Mouse (Mus musculus) adrenal gland, adult 2 months (tissue): ENCODE measurements around the gene Ntrk3. TPM values are rescaled to one million over a fixed set of nuclear protein-coding genes. Genes with fewer than 3 reads are reported as not detected.

Experiments
- DNase-seq: peaks from one replicate; pipeline ENCODE4 v3.0.0; 2021
- polyA plus RNA-seq: library from polyadenylated mRNA; depleted of rRNA; stranded (reverse); fragments of >200 nt; gene quantifications from 2 replicates; pipeline ENCODE4 v1.2.3, GENCODE M21; 2012
- total RNA-seq, 2 experiments: library from RNA; stranded (reverse); gene quantifications; 2 replicates each; pipeline ENCODE4 v1.2.3; 2021

Ntrk3 gene
- total and polyA plus RNA-seq, 3 experiments, result 22.5 to 25.6 (median 23.5) TPM

DNA sequence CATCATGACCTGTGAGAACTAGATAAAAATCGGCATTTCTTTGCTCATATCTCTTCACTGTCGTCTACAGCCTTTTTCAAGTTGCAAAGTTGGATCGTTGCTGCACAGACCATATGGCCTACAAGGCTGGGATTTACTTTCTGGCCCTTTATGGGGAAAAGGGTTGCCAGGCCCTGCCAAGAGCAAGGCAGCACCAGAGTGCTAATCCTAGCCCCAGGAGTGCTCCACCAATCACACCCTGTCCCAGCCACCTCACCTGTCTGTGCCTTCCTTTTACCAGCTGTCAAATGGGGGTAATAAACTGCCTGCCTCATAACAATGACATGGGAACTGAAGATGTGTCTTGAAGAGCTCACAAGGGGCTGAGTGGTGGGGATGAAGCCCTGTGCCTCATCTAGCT is 218.1 kb downstream of the Ntrk3 start:
- no peak for DNase-seq

- peak; percentile 23 for DNase-seq
Observed at GRCm38 (mm10) chr7:78518760-78519363, 218.9 kb downstream of the Ntrk3 start.

GRCm38 (mm10) chr7:78515042-78515609 is 222.7 kb downstream of the Ntrk3 start:
- DNase-seq, result no peak

DNA sequence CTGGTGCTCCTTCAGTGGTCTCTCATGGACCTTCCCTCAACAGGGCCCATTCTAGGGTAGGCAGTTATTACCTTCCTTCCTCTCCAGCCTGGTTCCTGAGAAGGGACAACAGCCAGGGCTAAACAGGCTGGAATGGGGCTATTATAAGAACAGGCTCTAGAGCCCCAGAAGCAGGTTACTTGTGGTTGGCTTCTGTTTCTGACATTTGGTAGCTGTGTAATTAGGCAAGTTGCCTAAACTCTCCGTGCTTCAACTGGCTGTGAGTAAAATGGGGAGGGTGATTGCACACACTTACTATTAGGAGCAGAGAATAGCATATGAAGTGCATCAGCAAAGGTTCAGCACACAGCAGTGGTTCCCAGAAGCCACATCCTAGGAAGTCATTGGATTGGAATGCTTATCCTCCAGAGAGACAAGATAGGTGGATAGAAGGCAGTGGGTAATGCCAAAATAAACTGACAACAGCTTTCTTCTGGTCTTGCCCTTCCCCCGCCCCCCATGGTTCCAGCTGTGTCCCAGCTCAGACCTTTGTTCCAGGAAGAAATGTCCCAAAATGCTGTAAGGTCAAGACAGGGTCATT is 230.7 kb downstream of the Ntrk3 start:
- no peak for DNase-seq

DNA sequence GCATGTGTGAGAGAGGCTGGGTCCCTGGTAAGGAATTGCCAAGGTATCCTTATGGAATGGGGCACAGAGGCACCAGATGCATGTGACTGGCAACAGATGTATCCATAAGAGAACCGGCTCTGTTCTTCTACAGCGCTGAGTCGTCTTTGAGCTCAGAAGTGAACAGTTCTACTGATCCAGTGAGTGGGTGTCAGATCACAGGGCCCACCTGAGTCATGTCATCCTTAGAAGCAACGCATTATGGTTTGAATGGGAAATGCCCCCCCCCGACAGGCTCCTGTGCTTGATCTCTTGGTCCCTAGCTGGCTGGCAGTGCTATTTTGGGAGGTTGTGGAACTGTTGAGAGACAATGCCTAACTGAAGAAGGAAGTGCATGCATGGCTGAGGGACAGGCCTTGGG is 236.9 kb downstream of the Ntrk3 start:
- DNase-seq, result no peak

GRCm38 (mm10) chr7:78499970-78500369 is 237.8 kb downstream of the Ntrk3 start:
- DNase-seq, result no peak

DNA sequence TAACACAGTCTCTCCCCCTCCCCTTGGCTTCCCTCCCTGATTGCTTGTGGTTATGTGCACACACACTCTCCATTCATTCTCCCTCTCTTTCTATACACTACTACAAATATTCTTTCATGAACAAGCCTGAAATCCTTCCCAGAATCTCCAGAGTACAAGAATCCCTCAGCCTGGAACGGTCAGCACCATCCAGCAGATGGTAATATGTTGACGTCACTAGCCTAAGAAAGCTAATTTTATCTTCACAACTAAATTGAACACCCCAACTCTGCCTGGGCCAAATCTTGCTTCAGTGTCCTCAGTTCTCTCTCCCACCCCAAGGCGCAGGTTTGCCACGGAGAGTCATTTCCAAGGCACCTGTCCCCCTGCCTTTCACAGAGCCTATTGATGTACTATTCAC is 239.5 kb downstream of the Ntrk3 start:
- no peak for DNase-seq

DNA sequence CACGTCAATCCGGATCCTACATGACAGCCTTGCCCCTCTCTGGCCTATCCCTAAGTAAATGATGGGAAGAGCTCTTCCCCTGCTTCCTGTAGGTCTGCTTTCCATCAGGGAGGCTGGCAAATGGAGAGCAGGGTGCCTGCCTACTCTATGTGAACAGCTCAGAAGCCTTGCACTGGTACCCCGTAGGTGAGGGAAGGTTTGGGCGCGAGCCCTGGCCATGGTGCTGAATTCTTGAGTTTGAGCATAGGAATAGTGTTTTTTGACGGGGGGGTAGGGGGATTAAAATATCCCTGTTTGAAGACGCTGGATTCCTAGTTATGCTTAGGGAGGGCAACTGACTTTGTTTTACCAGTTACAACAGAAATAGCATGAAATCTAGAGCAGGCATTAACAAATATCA is 240.0 kb downstream of the Ntrk3 start:
- no peak for DNase-seq

- DNase-seq, result no peak
Observed at GRCm38 (mm10) chr7:78493591-78493990, 244.2 kb downstream of the Ntrk3 start.

DNA sequence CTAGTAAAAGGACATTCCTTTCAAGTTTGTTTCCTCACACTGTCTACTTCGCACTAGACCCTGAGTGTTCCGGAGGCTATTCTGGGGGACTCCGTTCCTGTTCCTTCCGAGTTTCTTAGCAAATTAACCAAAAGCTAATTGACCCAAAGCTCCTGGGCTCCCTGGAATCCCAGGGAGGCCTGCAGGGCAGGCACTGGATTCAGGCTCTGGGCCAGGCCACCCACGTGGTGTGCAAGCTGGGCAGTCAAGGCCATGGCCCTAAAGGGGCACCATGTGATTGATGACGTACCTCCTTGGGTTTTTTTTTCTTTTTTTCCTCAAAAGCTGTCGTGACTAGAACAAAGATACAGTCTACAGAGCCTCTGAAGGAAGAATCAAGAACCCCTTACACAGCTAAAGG is 246.6 kb downstream of the Ntrk3 start:
- DNase-seq, result peak; percentile 58

GRCm38 (mm10) chr7:78484290-78484689 is 253.5 kb downstream of the Ntrk3 start:
- no peak for DNase-seq

- DNase-seq, result no peak
Observed at GRCm38 (mm10) chr7:78483729-78484128, 254.1 kb downstream of the Ntrk3 start.

- peak; percentile 55 for DNase-seq
Observed at GRCm38 (mm10) chr7:78483061-78483460, 254.8 kb downstream of the Ntrk3 start.

DNA sequence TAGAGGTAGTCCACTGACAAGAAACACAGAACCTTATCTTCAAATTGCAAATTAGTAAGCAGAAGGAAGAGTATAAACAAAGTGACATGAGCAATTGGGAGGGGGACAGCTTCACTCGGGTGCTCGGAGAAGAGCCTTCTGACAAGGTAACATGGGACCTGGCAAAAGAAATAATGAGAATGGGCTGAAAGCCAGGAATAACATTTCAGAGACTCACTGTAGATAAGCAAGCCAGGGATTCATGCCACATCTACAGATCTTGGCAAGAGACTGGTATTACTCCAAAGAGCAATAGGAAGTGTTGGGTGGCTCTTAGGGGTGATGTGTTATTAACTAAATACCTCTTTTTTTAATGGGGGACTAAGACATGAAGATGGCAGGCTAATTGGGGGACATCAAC is 258.9 kb downstream of the Ntrk3 start:
- DNase-seq, result peak; percentile 30

DNA sequence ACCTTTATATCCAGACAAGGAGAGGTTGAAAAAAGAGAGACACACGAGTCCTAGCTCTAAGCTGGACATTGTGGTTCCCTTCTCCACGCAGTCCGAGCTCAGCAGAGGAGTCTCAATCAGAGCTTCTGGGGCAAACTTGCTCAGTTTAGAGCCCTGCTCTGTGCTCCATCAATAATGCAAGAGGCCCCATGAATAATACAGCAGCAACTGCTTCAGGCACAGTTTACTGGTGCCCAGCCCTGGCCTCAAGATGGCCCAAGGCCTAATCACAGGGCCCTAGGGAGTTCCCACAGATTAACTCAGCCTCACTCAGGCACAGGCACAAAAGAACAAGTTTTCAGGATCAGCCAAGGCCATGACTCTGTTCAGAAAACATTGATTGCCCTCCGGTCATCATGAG is 266.1 kb downstream of the Ntrk3 start:
- no peak for DNase-seq

DNA sequence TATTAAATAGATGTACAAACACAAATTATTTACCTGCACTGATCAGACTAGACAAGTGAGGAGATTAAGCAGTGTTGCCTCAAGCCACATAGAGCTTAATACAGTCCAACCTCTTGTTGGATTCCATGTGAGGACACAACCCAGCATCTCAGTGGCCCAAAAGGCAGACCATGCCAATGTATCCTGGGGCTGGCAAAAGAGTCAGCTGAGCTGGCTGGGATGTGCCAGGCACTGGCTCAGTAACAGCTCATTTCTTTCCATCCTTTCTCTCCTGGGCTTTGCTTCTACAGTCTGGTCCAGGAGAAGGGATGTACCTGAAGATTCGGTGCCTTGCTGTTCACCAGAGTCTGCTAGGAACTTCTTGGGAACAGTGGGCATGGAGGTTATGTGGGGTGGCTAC is 266.5 kb downstream of the Ntrk3 start:
- DNase-seq, result no peak

- no peak for DNase-seq
Observed at GRCm38 (mm10) chr7:78462605-78463004, 275.2 kb downstream of the Ntrk3 start.

DNA sequence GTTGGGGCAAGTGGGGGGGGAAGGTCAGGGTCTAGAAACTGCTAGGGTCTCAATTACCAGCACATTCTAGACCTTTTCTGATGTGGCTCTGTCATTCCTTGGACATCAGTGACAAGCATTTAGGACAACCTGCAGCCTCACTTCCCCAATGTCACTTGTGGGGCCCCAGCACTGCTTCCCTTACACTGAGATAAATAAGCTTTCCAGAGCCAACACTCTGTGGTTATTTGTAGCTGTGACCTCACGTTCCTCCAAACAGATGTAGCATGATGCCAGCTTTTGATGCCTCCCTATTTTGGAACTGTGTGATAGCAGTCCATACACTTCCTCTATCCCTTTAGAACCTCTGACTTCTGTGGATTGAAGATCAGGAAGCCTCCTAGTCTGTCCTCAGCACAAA is 278.8 kb downstream of the Ntrk3 start:
- no peak for DNase-seq

DNA sequence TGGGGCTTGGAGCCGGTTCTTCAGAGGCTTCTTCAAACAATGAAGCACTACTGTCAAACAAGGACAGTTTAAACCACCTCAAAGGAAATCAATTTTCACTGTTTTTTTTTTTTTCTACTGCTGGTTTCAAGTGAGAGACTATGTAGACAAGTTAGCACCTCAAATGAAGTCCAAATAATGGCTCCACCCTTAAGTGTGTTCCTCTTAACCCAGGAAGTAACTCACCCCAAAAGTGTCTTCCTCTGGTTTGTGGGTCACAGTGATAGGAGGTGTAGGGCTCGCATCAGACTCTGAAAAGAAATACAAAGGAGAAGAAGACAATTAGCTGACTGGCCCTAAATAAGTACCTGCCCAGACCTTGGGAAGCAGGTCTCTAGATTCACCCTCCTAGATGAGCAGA is 286.1 kb downstream of the Ntrk3 start:
- no peak for DNase-seq

DNA sequence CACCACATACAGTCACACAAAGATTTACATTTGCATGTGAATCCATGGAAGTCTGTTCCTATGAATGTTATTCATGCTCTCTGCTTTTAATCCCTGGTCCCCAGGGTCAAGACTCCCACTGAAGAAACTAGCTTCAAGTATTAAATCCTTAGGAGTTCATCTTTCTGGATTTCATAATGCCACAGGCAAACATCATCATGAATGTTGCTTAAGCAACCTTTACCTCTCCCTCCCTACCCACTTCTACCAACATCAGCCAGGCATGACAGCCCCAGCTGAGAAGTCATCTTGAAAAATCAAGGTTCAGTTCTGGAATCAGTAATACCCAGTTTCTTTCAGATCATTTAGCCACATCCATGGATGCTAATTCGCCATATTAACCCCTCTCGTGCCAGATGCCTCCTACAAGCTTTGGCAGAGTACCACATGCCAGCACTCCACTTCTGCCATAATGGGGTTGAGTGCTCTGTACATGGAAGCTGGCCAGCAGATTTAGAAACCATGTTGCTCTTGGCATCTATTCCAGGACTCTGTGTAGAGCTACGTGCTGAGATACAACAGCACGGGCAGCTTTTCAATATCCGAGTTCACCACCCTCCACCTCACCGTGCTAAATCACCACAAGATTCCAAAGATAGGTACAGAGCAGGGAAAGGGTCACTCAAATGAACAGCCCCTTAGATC is 287.8 kb downstream of the Ntrk3 start:
- DNase-seq, result peak; percentile 15

DNA sequence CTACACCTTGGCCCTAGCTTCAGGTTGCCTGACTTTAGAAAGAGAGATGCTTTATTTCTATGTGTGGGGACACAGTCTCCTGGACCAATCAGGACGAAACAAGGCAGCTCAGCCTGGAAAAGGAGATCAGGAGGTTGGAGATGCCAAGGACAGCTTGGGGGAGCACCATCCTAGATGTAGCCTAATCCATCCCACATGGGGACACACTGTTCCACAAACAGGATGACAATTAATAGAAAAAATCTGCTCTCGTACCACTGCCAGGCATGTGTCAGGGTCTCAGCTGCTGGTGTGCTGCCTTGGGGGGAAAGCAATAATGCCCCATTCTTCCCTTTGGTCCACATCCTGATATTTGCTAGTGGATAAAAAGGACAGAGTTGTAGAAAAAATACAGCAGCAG is 289.0 kb downstream of the Ntrk3 start:
- DNase-seq, result no peak

GRCm38 (mm10) chr7:78443373-78444036 is 294.3 kb downstream of the Ntrk3 start:
- DNase-seq, result no peak

DNA sequence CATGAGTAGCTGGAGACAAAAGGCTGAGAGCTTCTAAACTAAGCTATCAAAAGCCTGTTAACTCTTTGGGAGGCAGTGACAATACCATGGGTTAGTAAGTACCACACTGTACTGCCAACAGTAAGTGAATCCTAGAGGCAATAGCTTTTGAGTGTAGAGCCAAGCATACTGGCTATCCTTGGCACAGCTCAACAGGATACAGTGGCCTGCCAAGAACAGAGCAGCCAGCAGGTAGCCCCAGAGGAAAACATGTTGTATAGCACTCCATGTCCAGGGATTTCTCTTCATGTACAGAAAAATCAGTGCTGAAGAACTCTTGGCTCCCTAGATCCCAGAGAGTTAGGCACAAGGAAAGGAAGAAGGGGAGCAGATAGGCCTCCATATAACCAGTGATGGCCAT is 296.1 kb downstream of the Ntrk3 start:
- DNase-seq, result no peak
